ENCODE assay signal across 8 mouse cellular contexts in genomic region chr6:120187587-120188176, GRCm38 (mm10).
A peak's percentile ranks its signal among the peaks of the same experiment; 100 is the strongest.
DNase-seq lines count a peak whose midpoint lies in the region; ATAC-seq and TF ChIP-seq lines count a peak whose summit lies in the region.

No protein-coding gene starts in this region.

- TF ChIP-seq CTCF in heart, adult 2 months (IDR thresholded peaks at IDR 0.05): no peak

- 47% methylated on average over 18 of the region's 18 CpGs for WGBS in heart, adult 2 months
- WGBS in heart, embryonic 14.5 days: 39% methylated on average over 18 of the region's 18 CpGs
- 15% methylated on average over 18 of the region's 18 CpGs for WGBS in limb, embryonic 15.5 days

- peak overlapping the region; percentile 51 for H3K4me2 ChIP-seq in heart, embryonic 14.5 days (ENCODE audit: low read length)
- H3K4me2 ChIP-seq in limb, embryonic 15.5 days: peak overlapping the region; percentile 37

- no peaks in the 10 kb centered on the region for H3K9me3 ChIP-seq in heart, embryonic 14.5 days (ENCODE audit: control insufficient read depth, low read length)
- H3K9me3 ChIP-seq in limb, embryonic 15.5 days: no peaks in the 10 kb centered on the region

- no peak for ATAC-seq in heart, embryonic 14.5 days (ENCODE audit: insufficient number of reproducible peaks, insufficient read depth, low FRiP score, low read depth)
- no peak for ATAC-seq in limb, embryonic 15.5 days (ENCODE audit: insufficient number of reproducible peaks, low FRiP score, low TSS enrichment, low read depth)

- intact Hi-C loops in heart, adult 2 months (cut with DNase I): loop anchor here (2.0 kb wide), 2 partner anchors 27 to 39 kb away; no protein-coding TSS in a partner anchor

- H3K4me3 ChIP-seq in heart, adult 2 months: no peak overlapping the region
- H3K4me3 ChIP-seq in heart, embryonic 14.5 days (ENCODE audit: control insufficient read depth in 1 of 2, insufficient read depth in 1 of 2, low read depth in 1 of 2, low read length in 2 of 2): no peak overlapping the region; a peak in 1 of 4 replicates
- H3K4me3 ChIP-seq in limb, embryonic 15.5 days: peak overlapping the region; percentile 21

- H3K36me3 ChIP-seq in heart, adult 2 months (ENCODE audit: control insufficient read depth, insufficient read depth, low read length): no peaks in the 10 kb centered on the region
- no peaks in the 10 kb centered on the region for H3K36me3 ChIP-seq in heart, embryonic 14.5 days (ENCODE audit: control insufficient read depth, insufficient read depth, low read length)
- no peaks in the 10 kb centered on the region for H3K36me3 ChIP-seq in limb, embryonic 15.5 days

- peak overlapping the region; percentile 70; the same call in 1 of the 2 replicates for H3K27ac ChIP-seq in heart, adult 2 months
- no peak overlapping the region for H3K27ac ChIP-seq in heart, embryonic 14.5 days (replicated peaks in 1 of 2; ENCODE audit: control insufficient read depth in 1 of 2, insufficient read depth in 1 of 2, low read depth in 2 of 2, low read length in 2 of 2)
- H3K27ac ChIP-seq in limb, embryonic 15.5 days: no peak overlapping the region; the same call in 1 of the 2 replicates

- peak overlapping the region; percentile 6; the same call in 1 of the 2 replicates for H3K9ac ChIP-seq in heart, adult 2 months (ENCODE audit: low read depth, low read length)
- no peak overlapping the region; the same call in 1 of the 2 replicates for H3K9ac ChIP-seq in heart, embryonic 14.5 days (ENCODE audit: low read length)
- no peak overlapping the region for H3K9ac ChIP-seq in limb, embryonic 15.5 days

- H3K27me3 ChIP-seq in heart, adult 2 months (ENCODE audit: control insufficient read depth, insufficient read depth, low read length): no peaks in the 10 kb centered on the region
- H3K27me3 ChIP-seq in heart, embryonic 14.5 days (ENCODE audit: control insufficient read depth, insufficient read depth, low read length): no peaks in the 10 kb centered on the region
- H3K27me3 ChIP-seq in limb, embryonic 15.5 days: no peaks in the 10 kb centered on the region

- peaks cover 19% of the 10 kb centered on the region for H3K4me1 ChIP-seq in heart, adult 2 months (ENCODE audit: control insufficient read depth, insufficient read depth, low read length)
- peaks cover 41 to 47% of the 10 kb centered on the region in 2 experiments for H3K4me1 ChIP-seq in heart, embryonic 14.5 days (ENCODE audit: control insufficient read depth in 2 of 2, insufficient read depth in 2 of 2, low read length in 2 of 2)
- peaks cover 22% of the 10 kb centered on the region for H3K4me1 ChIP-seq in limb, embryonic 15.5 days

- DNase-seq in heart, adult 2 months: peak; percentile 47 to 64
- no peak for DNase-seq in heart, postnatal 4 days
- DNase-seq in adipocyte (ENCODE audit: low spot score): peak; percentile 74
- DNase-seq in naive thymus-derived CD4-positive, alpha-beta T cell, adult 2 months (ENCODE audit: low read depth): peak; percentile 84
- DNase-seq in left cerebral cortex, adult 18-20 months (ENCODE audit: low spot score in 2 of 2): no peak
- no peak for DNase-seq in MN1 (ENCODE audit: low spot score)

- no peaks in the 10 kb centered on the region for H3K79me2 ChIP-seq in heart, adult 2 months (replicated peaks; ENCODE audit: control insufficient read depth, insufficient read depth, low read length)

- TF ChIP-seq POLR2A in heart, adult 2 months (IDR thresholded peaks at IDR 0.05; ENCODE audit: insufficient read depth, low read depth, low read length): no peak

- no peak for TF ChIP-seq EP300 in heart, adult 2 months (IDR thresholded peaks at IDR 0.05; ENCODE audit: insufficient read depth, low read depth, low read length)

Comparison
In these comparisons a context has a peak if more than half of its experiments do, and no peak if none do; other contexts are left out.
1. DNase-seq: peak in heart, adult 2 months (2 of 2), adipocyte (single experiment) and naive thymus-derived CD4-positive, alpha-beta T cell, adult 2 months (single experiment); none in heart, postnatal 4 days (single experiment), left cerebral cortex, adult 18-20 months (0 of 2) and MN1 (single experiment).